19 mouse cellular contexts compared by ENCODE assay signal in the genomic region with DNA sequence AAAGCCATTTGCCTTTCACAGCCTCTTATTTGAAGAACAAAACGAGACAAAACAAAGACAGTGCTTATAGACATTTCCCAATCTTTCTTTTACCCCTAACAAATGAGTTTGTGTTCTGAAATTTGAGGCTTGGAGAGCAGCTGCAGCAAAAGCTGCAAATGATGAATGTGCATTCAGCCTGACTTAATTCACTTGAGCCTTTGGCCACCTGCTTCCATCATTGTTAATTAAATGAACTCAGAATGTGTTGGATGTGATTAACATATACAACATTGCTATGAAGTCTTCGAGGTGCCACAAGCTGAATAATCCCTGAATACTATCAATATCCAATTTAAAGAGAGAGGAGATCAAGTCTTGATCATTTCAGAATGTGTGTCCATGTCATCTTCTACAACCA.
DNase-seq lines count a peak whose midpoint lies in the region; ATAC-seq and TF ChIP-seq lines count a peak whose summit lies in the region.
"Had no signal": no experiment of that assay in that cellular context is flagged by ENCODE, and none has a peak within 500 bp of the region (broad histone marks: within the 10 kb centered on the region; RNA-seq: fewer than 3 reads in every experiment).

No protein-coding gene starts in this region.

- H3K27me3 ChIP-seq in midbrain, embryonic 11.5 days (ENCODE audit: control insufficient read depth, insufficient read depth, low read length) = no peaks in the 10 kb centered on the region
- no peaks in the 10 kb centered on the region for H3K27me3 ChIP-seq in midbrain, embryonic 16.5 days (ENCODE audit: control insufficient read depth, insufficient read depth, low read depth, low read length)
- 0 out of 2 replicates have a peak, but pooled peaks cover 2% of the 10 kb centered on the region for H3K27me3 ChIP-seq in forebrain, embryonic 12.5 days
- H3K27me3 ChIP-seq in hindbrain, postnatal 0 days (ENCODE audit: insufficient read depth, low read length) = no peaks in the 10 kb centered on the region
- H3K27me3 ChIP-seq: heart, embryonic 13.5 days; limb, embryonic 12.5 days; liver, embryonic 13.5 days; lung, embryonic 15.5 days had no signal

- no peaks in the 10 kb centered on the region for H3K9me3 ChIP-seq in midbrain, embryonic 11.5 days (ENCODE audit: control insufficient read depth, low read length)
- no peaks in the 10 kb centered on the region for H3K9me3 ChIP-seq in midbrain, embryonic 16.5 days (replicated peaks; ENCODE audit: control insufficient read depth, low read length, poor library complexity, severe bottlenecking)
- no peaks in the 10 kb centered on the region for H3K9me3 ChIP-seq in forebrain, embryonic 12.5 days
- H3K9me3 ChIP-seq in hindbrain, postnatal 0 days (ENCODE audit: low read length) = no peaks in the 10 kb centered on the region
- H3K9me3 ChIP-seq: heart, embryonic 13.5 days; liver, embryonic 13.5 days; lung, embryonic 15.5 days had no signal

- 24% methylated on average over 2 of the region's 2 CpGs for WGBS in midbrain, embryonic 11.5 days
- 10% methylated on average over 2 of the region's 2 CpGs for WGBS in midbrain, embryonic 16.5 days
- WGBS in forebrain, embryonic 12.5 days = 2% methylated on average over 2 of the region's 2 CpGs
- WGBS in hindbrain, postnatal 0 days = 8% methylated on average over 2 of the region's 2 CpGs

- no peak overlapping the region for H3K4me3 ChIP-seq in midbrain, embryonic 11.5 days (ENCODE audit: low read depth, low read length)
- no peak overlapping the region for H3K4me3 ChIP-seq in midbrain, embryonic 16.5 days (ENCODE audit: low read depth, low read length)
- H3K4me3 ChIP-seq in forebrain, embryonic 12.5 days (replicated peaks) = no peak overlapping the region
- H3K4me3 ChIP-seq in hindbrain, postnatal 0 days (ENCODE audit: low read length) = no peak overlapping the region
- H3K4me3 ChIP-seq: heart, embryonic 13.5 days; left cerebral cortex, adult 2 months; limb, embryonic 12.5 days; liver, embryonic 13.5 days; lung, embryonic 15.5 days; myocyte had no signal

- H3K4me1 ChIP-seq in midbrain, embryonic 11.5 days (ENCODE audit: control insufficient read depth, insufficient read depth, low read length) = no peaks in the 10 kb centered on the region
- H3K4me1 ChIP-seq in midbrain, embryonic 16.5 days (ENCODE audit: control insufficient read depth, insufficient read depth, low read length) = no peaks in the 10 kb centered on the region
- no peaks in the 10 kb centered on the region for H3K4me1 ChIP-seq in forebrain, embryonic 12.5 days
- H3K4me1 ChIP-seq in hindbrain, postnatal 0 days (ENCODE audit: insufficient read depth, low read length) = no peaks in the 10 kb centered on the region
- H3K4me1 ChIP-seq: heart, embryonic 13.5 days; limb, embryonic 12.5 days; liver, embryonic 13.5 days; lung, embryonic 15.5 days had no signal

- H3K27ac ChIP-seq in midbrain, embryonic 11.5 days (ENCODE audit: low read depth, low read length) = no peak overlapping the region
- no peak overlapping the region for H3K27ac ChIP-seq in midbrain, embryonic 16.5 days (ENCODE audit: low read length)
- no peak overlapping the region for H3K27ac ChIP-seq in forebrain, embryonic 12.5 days
- H3K27ac ChIP-seq in hindbrain, postnatal 0 days = no peak overlapping the region
- H3K27ac ChIP-seq: heart, embryonic 13.5 days; left cerebral cortex, adult 2 months; limb, embryonic 12.5 days; liver, embryonic 13.5 days; lung, embryonic 15.5 days had no signal

- DNase-seq in midbrain, embryonic 11.5 days (ENCODE audit: low spot score, missing footprints) = no peak
- peak; percentile 2 for DNase-seq in brain, adult 2 months (ENCODE audit: low read depth, low spot score)
- DNase-seq in hindbrain, postnatal 0 days (ENCODE audit: low spot score) = peak; percentile 62
- DNase-seq in gastrocnemius, postnatal 10 days = no peak
- DNase-seq in heart, postnatal 14 days = no peak
- DNase-seq: adrenal gland, postnatal 36 days; cerebellum, adult 9-11 months; heart, postnatal 4 days; liver, embryonic 13.5 days; right cerebral cortex, postnatal 14 days; thymus, postnatal 25 days had no signal

- TF ChIP-seq CTCF in hindbrain, postnatal 0 days (IDR thresholded peaks at IDR 0.05; ENCODE audit: low read depth) = no peak

- no peak overlapping the region for H3K4me2 ChIP-seq in midbrain, embryonic 11.5 days
- H3K4me2 ChIP-seq in midbrain, embryonic 16.5 days (ENCODE audit: low read length) = no peak overlapping the region
- H3K4me2 ChIP-seq in forebrain, embryonic 12.5 days = no peak overlapping the region
- no peak overlapping the region for H3K4me2 ChIP-seq in hindbrain, postnatal 0 days (ENCODE audit: low read depth, low read length)
- H3K4me2 ChIP-seq: heart, embryonic 13.5 days; limb, embryonic 12.5 days; liver, embryonic 13.5 days; lung, embryonic 15.5 days had no signal

- H3K36me3 ChIP-seq in midbrain, embryonic 11.5 days (ENCODE audit: control insufficient read depth, insufficient read depth, low read length) = no peaks in the 10 kb centered on the region
- H3K36me3 ChIP-seq in midbrain, embryonic 16.5 days (ENCODE audit: control insufficient read depth, insufficient read depth, low read length) = no peaks in the 10 kb centered on the region
- H3K36me3 ChIP-seq in forebrain, embryonic 12.5 days (replicated peaks) = no peaks in the 10 kb centered on the region
- no peaks in the 10 kb centered on the region for H3K36me3 ChIP-seq in hindbrain, postnatal 0 days (ENCODE audit: insufficient read depth, low read length)
- H3K36me3 ChIP-seq: heart, embryonic 13.5 days; limb, embryonic 12.5 days; liver, embryonic 13.5 days; lung, embryonic 15.5 days had no signal

- ATAC-seq in midbrain, embryonic 11.5 days (ENCODE audit: low FRiP score) = peak; percentile 83
- no peak for ATAC-seq in midbrain, embryonic 16.5 days
- peak; percentile 86 for ATAC-seq in forebrain, embryonic 12.5 days (ENCODE audit: low FRiP score)
- peak; percentile 53; the same call in 1 of the 2 replicates for ATAC-seq in hindbrain, postnatal 0 days
- ATAC-seq: intestine, embryonic 16.5 days had no signal

- H3K9ac ChIP-seq in midbrain, embryonic 11.5 days (ENCODE audit: low read length) = no peak overlapping the region
- no peak overlapping the region for H3K9ac ChIP-seq in midbrain, embryonic 16.5 days (ENCODE audit: low read depth, low read length)
- H3K9ac ChIP-seq in forebrain, embryonic 12.5 days = no peak overlapping the region
- H3K9ac ChIP-seq in hindbrain, postnatal 0 days (replicated peaks; ENCODE audit: low read length) = no peak overlapping the region
- H3K9ac ChIP-seq: heart, embryonic 13.5 days; limb, embryonic 12.5 days; liver, embryonic 13.5 days; lung, embryonic 15.5 days had no signal

- intact Hi-C loops in heart, postnatal 14 days (cut with DNase I) = no loop called here

Comparison
In these comparisons a context has a peak if more than half of its experiments do, and no peak if none do; other contexts are left out.
1. DNase-seq: peak in brain, adult 2 months (single experiment) and hindbrain, postnatal 0 days (single experiment); none in midbrain, embryonic 11.5 days (single experiment), gastrocnemius, postnatal 10 days (single experiment) and heart, postnatal 14 days (0 of 2).